Mouse (Mus musculus): ENCODE results near the gene Ell.

GRCm38 (mm10) chr8:70503062-70503750 is 36.1 kb upstream of the Ell start:
- TF ChIP-seq CTCF (IDR thresholded peaks at IDR 0.05; ENCODE audit: control insufficient read depth, insufficient read depth, low read length) (peak; percentile 68; the same call in 1 of the 2 replicates), POLR2A (IDR thresholded peaks at IDR 0.05; ENCODE audit: borderline replicate concordance, control insufficient read depth, low read depth, low read length) (no peak)

All from bone marrow, adult 2 months (tissue).